Mouse (Mus musculus): Measurements from ENCODE around the gene Gm38100.

- TF ChIP-seq CTCF (IDR thresholded peaks at IDR 0.05; ENCODE audit: low read depth): no peak
- TF ChIP-seq EP300 (IDR thresholded peaks at IDR 0.05; ENCODE audit: low read depth): no peak
These were observed 26.9 kb upstream of the Gm38100 start for GRCm38 (mm10) chr1:175893263-175893662.

Data from liver, postnatal 0 days (tissue).